Comparison of ENCODE assay signal across 28 mouse cellular contexts in genomic region chr16:62449735-62450134, GRCm38 (mm10).
"Had no signal": no experiment of that assay in that cellular context is flagged by ENCODE, and none has a peak within 500 bp of the region (broad histone marks: within the 10 kb centered on the region; RNA-seq: fewer than 3 reads in every experiment).

No protein-coding gene starts in this region.

- H3K36me3 ChIP-seq: embryonic facial prominence, embryonic 10.5 days; embryonic facial prominence, embryonic 12.5 days; embryonic facial prominence, embryonic 13.5 days; embryonic facial prominence, embryonic 15.5 days; forebrain, embryonic 10.5 days; forebrain, embryonic 12.5 days; forebrain, embryonic 15.5 days had no signal

- H3K4me1 ChIP-seq: embryonic facial prominence, embryonic 10.5 days; embryonic facial prominence, embryonic 12.5 days; embryonic facial prominence, embryonic 13.5 days; embryonic facial prominence, embryonic 15.5 days; forebrain, embryonic 10.5 days; forebrain, embryonic 12.5 days; forebrain, embryonic 13.5 days; forebrain, embryonic 15.5 days had no signal

- H3K27ac ChIP-seq: embryonic facial prominence, embryonic 10.5 days; embryonic facial prominence, embryonic 12.5 days; embryonic facial prominence, embryonic 13.5 days; embryonic facial prominence, embryonic 15.5 days; forebrain, embryonic 10.5 days; forebrain, embryonic 12.5 days; forebrain, embryonic 13.5 days; forebrain, embryonic 15.5 days; gastrocnemius, adult 2 months; heart, adult 2 months had no signal

- H3K27me3 ChIP-seq: embryonic facial prominence, embryonic 12.5 days; embryonic facial prominence, embryonic 13.5 days; embryonic facial prominence, embryonic 15.5 days; forebrain, embryonic 12.5 days; forebrain, embryonic 13.5 days; forebrain, embryonic 15.5 days had no signal

- DNase-seq: cerebellum, adult 8-10 months; cerebellum, adult 9-10 months; cerebellum, adult 9-11 months; cerebellum, postnatal 10 days; cerebellum, postnatal 14 days; cerebellum, postnatal 25 days; cerebellum, postnatal 36 days; embryo, embryonic 11 days; forebrain, postnatal 0 days; gastrocnemius, adult 2 months; gastrocnemius, postnatal 10 days; gastrocnemius, postnatal 14 days; gastrocnemius, postnatal 25 days; gastrocnemius, postnatal 36 days; heart, adult 11 months; heart, adult 18-20 months; heart, adult 2 months had no signal

- H3K4me3 ChIP-seq: embryonic facial prominence, embryonic 10.5 days; embryonic facial prominence, embryonic 12.5 days; embryonic facial prominence, embryonic 13.5 days; embryonic facial prominence, embryonic 15.5 days; erythroblast, embryonic 14.5 days; forebrain, embryonic 10.5 days; forebrain, embryonic 12.5 days; forebrain, embryonic 13.5 days; forebrain, embryonic 15.5 days; gastrocnemius, adult 2 months; heart, adult 2 months had no signal

- H3K9me3 ChIP-seq: embryonic facial prominence, embryonic 10.5 days; embryonic facial prominence, embryonic 12.5 days; embryonic facial prominence, embryonic 13.5 days; embryonic facial prominence, embryonic 15.5 days; forebrain, embryonic 10.5 days; forebrain, embryonic 12.5 days; forebrain, embryonic 13.5 days; forebrain, embryonic 15.5 days had no signal

- H3K9ac ChIP-seq: embryonic facial prominence, embryonic 12.5 days; embryonic facial prominence, embryonic 13.5 days; embryonic facial prominence, embryonic 15.5 days; forebrain, embryonic 12.5 days; forebrain, embryonic 13.5 days; forebrain, embryonic 15.5 days; forebrain, postnatal 0 days had no signal

- H3K4me2 ChIP-seq: embryonic facial prominence, embryonic 12.5 days; embryonic facial prominence, embryonic 13.5 days; embryonic facial prominence, embryonic 15.5 days; forebrain, embryonic 12.5 days; forebrain, embryonic 13.5 days; forebrain, embryonic 15.5 days had no signal

- ATAC-seq: forebrain, embryonic 13.5 days; forebrain, embryonic 14.5 days; forebrain, embryonic 15.5 days; forebrain, embryonic 16.5 days; forebrain, postnatal 0 days had no signal
